ENCODE assay signal across 26 mouse cellular contexts in the genomic region with DNA sequence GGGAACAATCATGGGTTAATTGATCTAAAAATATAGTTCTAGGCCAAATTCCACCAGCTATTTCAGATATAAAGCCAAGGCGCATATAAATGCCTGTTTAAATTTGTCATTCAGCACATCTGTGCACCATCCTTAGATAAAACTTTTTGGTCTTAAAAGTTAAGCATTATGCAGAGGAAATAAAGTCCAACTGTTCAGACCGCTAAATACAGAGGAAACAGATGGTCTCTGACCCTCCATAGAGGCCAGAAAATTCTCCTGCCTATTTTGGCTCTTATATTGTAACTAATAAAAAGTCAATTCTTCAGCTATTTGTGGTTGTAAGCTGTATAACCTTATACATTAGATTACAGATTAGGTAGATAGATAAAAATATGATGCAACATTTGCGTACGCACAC.
"Had no signal": no experiment of that assay in that cellular context is flagged by ENCODE, and none has a peak within 500 bp of the region (broad histone marks: within the 10 kb centered on the region; RNA-seq: fewer than 3 reads in every experiment).

No protein-coding gene starts in this region.

- H3K4me2 ChIP-seq: heart, embryonic 11.5 days; heart, embryonic 13.5 days; heart, embryonic 15.5 days; hindbrain, embryonic 13.5 days; hindbrain, embryonic 15.5 days; kidney, embryonic 15.5 days; limb, embryonic 12.5 days; limb, embryonic 15.5 days; liver, embryonic 12.5 days had no signal

- H3K9ac ChIP-seq: heart, embryonic 13.5 days; heart, embryonic 15.5 days; hindbrain, embryonic 13.5 days; hindbrain, embryonic 15.5 days; kidney, embryonic 15.5 days; limb, embryonic 12.5 days; limb, embryonic 15.5 days; liver, embryonic 12.5 days; liver, embryonic 14.5 days had no signal

- H3K27me3 ChIP-seq: heart, embryonic 13.5 days; heart, embryonic 15.5 days; hindbrain, embryonic 13.5 days; hindbrain, embryonic 15.5 days; kidney, embryonic 15.5 days; limb, embryonic 12.5 days; limb, embryonic 15.5 days; liver, embryonic 12.5 days had no signal

- H3K4me3 ChIP-seq: gastrocnemius, adult 2 months; heart, adult 2 months; heart, embryonic 13.5 days; heart, embryonic 15.5 days; hindbrain, embryonic 13.5 days; hindbrain, embryonic 15.5 days; kidney, embryonic 15.5 days; limb, embryonic 12.5 days; limb, embryonic 15.5 days; liver, embryonic 12.5 days had no signal

- ATAC-seq: hindbrain, postnatal 0 days; intestine, embryonic 16.5 days; liver, embryonic 12.5 days had no signal

- H3K36me3 ChIP-seq: heart, embryonic 13.5 days; heart, embryonic 15.5 days; hindbrain, embryonic 13.5 days; hindbrain, embryonic 15.5 days; kidney, embryonic 15.5 days; limb, embryonic 12.5 days; limb, embryonic 15.5 days; liver, embryonic 12.5 days had no signal

- H3K4me1 ChIP-seq: heart, embryonic 13.5 days; heart, embryonic 15.5 days; hindbrain, embryonic 13.5 days; hindbrain, embryonic 15.5 days; kidney, embryonic 15.5 days; limb, embryonic 12.5 days; limb, embryonic 15.5 days; liver, embryonic 12.5 days had no signal

- DNase-seq: gastrocnemius, adult 2 months; gastrocnemius, postnatal 10 days; gastrocnemius, postnatal 25 days; heart, adult 2 months; heart, postnatal 14 days; heart, postnatal 4 days; kidney, adult 11 months; kidney, adult 2 months; kidney, adult 9 months; kidney, postnatal 10 days; kidney, postnatal 36 days; layer of hippocampus, adult 9-11 months; layer of hippocampus, postnatal 36 days; left cerebral cortex, postnatal 4 days had no signal

- H3K27ac ChIP-seq: gastrocnemius, adult 2 months; heart, adult 2 months; heart, embryonic 13.5 days; heart, embryonic 15.5 days; hindbrain, embryonic 13.5 days; hindbrain, embryonic 15.5 days; hindbrain, postnatal 0 days; kidney, embryonic 15.5 days; limb, embryonic 12.5 days; limb, embryonic 15.5 days; liver, embryonic 12.5 days; liver, embryonic 14.5 days had no signal

- H3K9me3 ChIP-seq: heart, embryonic 13.5 days; heart, embryonic 15.5 days; hindbrain, embryonic 13.5 days; hindbrain, embryonic 15.5 days; kidney, embryonic 15.5 days; limb, embryonic 12.5 days; limb, embryonic 15.5 days; liver, embryonic 12.5 days had no signal
